Mouse (Mus musculus) olfactory bulb, adult 2 months (tissue): ENCODE measurements around the gene Myo19.

ENCODE experiments used
- CTCF ChIP-seq: fragments of 200-500 bp; IDR thresholded peaks from 2 replicates; pipeline ENCODE4 v1.5.1; 2012; ENCODE audit warnings: low read depth, mild to moderate bottlenecking, low read length, moderate library complexity; ENCODE audit not compliant: insufficient read depth
- POLR2A ChIP-seq: fragments of 200-500 bp; IDR thresholded peaks from 2 replicates; pipeline ENCODE4 v1.6.1; 2012; ENCODE audit warnings: mild to moderate bottlenecking, low read depth, low read length, moderate library complexity; ENCODE audit not compliant: insufficient read depth

GRCm38 (mm10) chr11:84879772-84880464, at the start of gene Myo19, which contains the start of gene Pigw:
- TF ChIP-seq CTCF (0 out of 2 replicates have a peak, but pooled peaks have one; percentile 7), POLR2A (peak; percentile 83)
